Mouse (Mus musculus): ENCODE data around the gene Metrn. TPM values are rescaled to one million over a fixed set of nuclear protein-coding genes. Genes with fewer than 3 reads are reported as not detected.

Metrn gene
- polyA plus RNA-seq, 1 experiment from 2014 or later, result 10.3 TPM

- ATAC-seq (ENCODE audit: low read depth), result peak; percentile 50
- 1% methylated on average over 24 of the region's 24 CpGs for WGBS
- peak within 1 kb of the TSS; percentile 90 for H3K9ac ChIP-seq (ENCODE audit: low read depth, low read length)
- H3K9me3 ChIP-seq (ENCODE audit: control insufficient read depth, low read length), result no peaks in the 10 kb centered on the region
- peak within 1 kb of the TSS; percentile 96 for H3K27ac ChIP-seq (replicated peaks; ENCODE audit: low read depth, low read length)
- peak; percentile 96 for DNase-seq (ENCODE audit: low spot score)
- H3K4me2 ChIP-seq (ENCODE audit: low read depth, low read length), result peak within 1 kb of the TSS; percentile 86
- H3K27me3 ChIP-seq (replicated peaks; ENCODE audit: control insufficient read depth, insufficient read depth, low read length), result no peaks in the 10 kb centered on the region
- peak within 1 kb of the TSS; percentile 87 for H3K4me3 ChIP-seq (ENCODE audit: low read depth, low read length)
- H3K36me3 ChIP-seq (ENCODE audit: control insufficient read depth, insufficient read depth, low read length), result peaks cover 22% of the 10 kb centered on the region
- peaks cover 43% of the 10 kb centered on the region for H3K4me1 ChIP-seq (ENCODE audit: control insufficient read depth, insufficient read depth, low read length)
Observed at GRCm38 (mm10) chr17:25833291-25833663, 36.3 kb upstream of the Metrn start, which contains the start of gene Stub1. TSS of gene Stub1 (minus strand) at chr17:25833404.

- peak overlapping the region; percentile 86 for H3K4me2 ChIP-seq (ENCODE audit: low read depth, low read length)
- H3K27ac ChIP-seq (replicated peaks; ENCODE audit: low read depth, low read length), result peak overlapping the region; percentile 96
- H3K4me3 ChIP-seq (ENCODE audit: low read depth, low read length), result peak overlapping the region; percentile 87
- DNase-seq (ENCODE audit: low spot score), result peak; percentile 100
- H3K9ac ChIP-seq (ENCODE audit: low read depth, low read length), result peak overlapping the region; percentile 90
- H3K27me3 ChIP-seq (replicated peaks; ENCODE audit: control insufficient read depth, insufficient read depth, low read length), result no peaks in the 10 kb centered on the region
- WGBS, result under 1% methylated on average over 53 of the region's 77 CpGs
- ATAC-seq (ENCODE audit: low read depth), result peak; percentile 90
- H3K36me3 ChIP-seq (ENCODE audit: control insufficient read depth, insufficient read depth, low read length), result peaks cover 28% of the 10 kb centered on the region
- peaks cover 43% of the 10 kb centered on the region for H3K4me1 ChIP-seq (ENCODE audit: control insufficient read depth, insufficient read depth, low read length)
- no peaks in the 10 kb centered on the region for H3K9me3 ChIP-seq (ENCODE audit: control insufficient read depth, low read length)
Observed at GRCm38 (mm10) chr17:25832436-25833290, 35.7 kb upstream of the Metrn start.

- Histone ChIP-seq H3K4me3 (ENCODE audit: low read depth, low read length) (peak overlapping the region; percentile 87), H3K27ac (replicated peaks; ENCODE audit: low read depth, low read length) (peak overlapping the region; percentile 86), H3K4me2 (ENCODE audit: low read depth, low read length) (peak overlapping the region; percentile 86), H3K9ac (ENCODE audit: low read depth, low read length) (peak overlapping the region; percentile 90), H3K36me3 (ENCODE audit: control insufficient read depth, insufficient read depth, low read length) (peaks cover 34% of the 10 kb centered on the region), H3K4me1 (ENCODE audit: control insufficient read depth, insufficient read depth, low read length) (peaks cover 43% of the 10 kb centered on the region), H3K9me3 (ENCODE audit: control insufficient read depth, low read length) (no peaks in the 10 kb centered on the region), H3K27me3 (replicated peaks; ENCODE audit: control insufficient read depth, insufficient read depth, low read length) (no peaks in the 10 kb centered on the region)
- DNase-seq (ENCODE audit: low spot score), result no peak
- no peak for ATAC-seq (ENCODE audit: low read depth)
- WGBS, result 61% methylated on average over 21 of the region's 21 CpGs
Observed at GRCm38 (mm10) chr17:25831451-25832281, 34.7 kb upstream of the Metrn start.

GRCm38 (mm10) chr17:25830806-25831431, 34.0 kb upstream of the Metrn start:
- 84% methylated on average over 13 of the region's 14 CpGs for WGBS
- Histone ChIP-seq H3K27ac (replicated peaks; ENCODE audit: low read depth, low read length) (no peak overlapping the region), H3K4me3 (ENCODE audit: low read depth, low read length) (peak overlapping the region; percentile 87), H3K27me3 (replicated peaks; ENCODE audit: control insufficient read depth, insufficient read depth, low read length) (no peaks in the 10 kb centered on the region), H3K4me1 (ENCODE audit: control insufficient read depth, insufficient read depth, low read length) (peaks cover 38% of the 10 kb centered on the region), H3K9ac (ENCODE audit: low read depth, low read length) (peak overlapping the region; percentile 90; the same call in 1 of the 2 replicates), H3K36me3 (ENCODE audit: control insufficient read depth, insufficient read depth, low read length) (peaks cover 41% of the 10 kb centered on the region), H3K4me2 (ENCODE audit: low read depth, low read length) (peak overlapping the region; percentile 86; the same call in 1 of the 2 replicates), H3K9me3 (ENCODE audit: control insufficient read depth, low read length) (no peaks in the 10 kb centered on the region)
- DNase-seq (ENCODE audit: low spot score) (no peak), ATAC-seq (ENCODE audit: low read depth) (no peak)

GRCm38 (mm10) chr17:25830200-25830753, 33.3 kb upstream of the Metrn start:
- Histone ChIP-seq H3K27ac (replicated peaks; ENCODE audit: low read depth, low read length) (no peak overlapping the region), H3K27me3 (replicated peaks; ENCODE audit: control insufficient read depth, insufficient read depth, low read length) (no peaks in the 10 kb centered on the region), H3K4me3 (ENCODE audit: low read depth, low read length) (peak overlapping the region; percentile 52; the same call in 1 of the 2 replicates), H3K4me1 (ENCODE audit: control insufficient read depth, insufficient read depth, low read length) (peaks cover 38% of the 10 kb centered on the region), H3K9me3 (ENCODE audit: control insufficient read depth, low read length) (no peaks in the 10 kb centered on the region), H3K4me2 (ENCODE audit: low read depth, low read length) (peak overlapping the region; percentile 76; the same call in 1 of the 2 replicates), H3K36me3 (ENCODE audit: control insufficient read depth, insufficient read depth, low read length) (peaks cover 45% of the 10 kb centered on the region), H3K9ac (ENCODE audit: low read depth, low read length) (peak overlapping the region; percentile 76; the same call in 1 of the 2 replicates)
- DNase-seq (ENCODE audit: low spot score), result no peak
- WGBS, result 82% methylated on average over 4 of the region's 4 CpGs
- no peak for ATAC-seq (ENCODE audit: low read depth)

DNA sequence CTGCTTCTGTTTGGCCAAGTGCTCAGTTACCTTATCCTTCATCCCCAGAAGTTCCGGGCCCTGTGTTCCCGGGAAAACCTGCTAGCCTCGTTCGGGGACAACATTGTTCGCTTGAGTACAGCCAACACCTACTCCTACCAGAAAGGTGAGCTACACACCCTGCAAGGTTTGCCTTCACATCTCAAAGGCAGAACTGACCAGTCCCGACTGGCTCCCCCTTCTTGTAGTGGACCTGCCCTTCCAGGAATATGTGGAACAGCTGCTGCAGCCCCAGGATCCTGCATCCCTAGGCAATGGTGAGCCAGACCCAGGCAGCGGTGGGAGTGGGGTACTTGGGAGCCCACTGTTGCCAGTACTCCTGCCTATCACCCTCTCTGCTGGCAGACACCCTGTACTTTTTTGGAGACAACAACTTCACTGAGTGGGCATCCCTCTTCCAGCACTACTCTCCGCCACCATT, 32.7 kb upstream of the Metrn start:
- peak overlapping the region; percentile 76 for H3K9ac ChIP-seq (ENCODE audit: low read depth, low read length)
- H3K27me3 ChIP-seq (replicated peaks; ENCODE audit: control insufficient read depth, insufficient read depth, low read length), result no peaks in the 10 kb centered on the region
- DNase-seq (ENCODE audit: low spot score) (no peak), ATAC-seq (ENCODE audit: low read depth) (no peak)
- H3K4me2 ChIP-seq (ENCODE audit: low read depth, low read length), result peak overlapping the region; percentile 76
- no peaks in the 10 kb centered on the region for H3K9me3 ChIP-seq (ENCODE audit: control insufficient read depth, low read length)
- peaks cover 36% of the 10 kb centered on the region for H3K4me1 ChIP-seq (ENCODE audit: control insufficient read depth, insufficient read depth, low read length)
- peak overlapping the region; percentile 90 for H3K27ac ChIP-seq (replicated peaks; ENCODE audit: low read depth, low read length)
- 31% methylated on average over 8 of the region's 8 CpGs for WGBS
- peak overlapping the region; percentile 52 for H3K4me3 ChIP-seq (ENCODE audit: low read depth, low read length)
- peaks cover 45% of the 10 kb centered on the region for H3K36me3 ChIP-seq (ENCODE audit: control insufficient read depth, insufficient read depth, low read length)

- ATAC-seq (ENCODE audit: low read depth) (peak; percentile 62), DNase-seq (ENCODE audit: low spot score) (peak; percentile 94)
- Histone ChIP-seq H3K4me2 (ENCODE audit: low read depth, low read length) (peak within 1 kb of the TSS; percentile 76), H3K36me3 (ENCODE audit: control insufficient read depth, insufficient read depth, low read length) (peaks cover 45% of the 10 kb centered on the region), H3K4me3 (ENCODE audit: low read depth, low read length) (peak within 1 kb of the TSS; percentile 52), H3K4me1 (ENCODE audit: control insufficient read depth, insufficient read depth, low read length) (peaks cover 36% of the 10 kb centered on the region), H3K27ac (replicated peaks; ENCODE audit: low read depth, low read length) (peak within 1 kb of the TSS; percentile 90), H3K9me3 (ENCODE audit: control insufficient read depth, low read length) (no peaks in the 10 kb centered on the region), H3K27me3 (replicated peaks; ENCODE audit: control insufficient read depth, insufficient read depth, low read length) (no peaks in the 10 kb centered on the region), H3K9ac (ENCODE audit: low read depth, low read length) (peak within 1 kb of the TSS; percentile 76)
- WGBS, result 2% methylated on average over 32 of the region's 32 CpGs
Observed at GRCm38 (mm10) chr17:25828712-25829557, 32.0 kb upstream of the Metrn start, which contains the start of gene Jmjd8. TSS of gene Jmjd8 (plus strand) at chr17:25828867.

All from embryonic facial prominence, embryonic 14.5 days (tissue).